Mouse (Mus musculus): ENCODE data around the gene Gm44790.

The Gm44790 gene

GRCm38 (mm10) chr6:86404100-86404861 is 22.2 kb upstream of the Gm44790 start, which contains the start of gene Tia1:
Gene Tia1 (plus strand): TSS chr6:86404219.
- peak; percentile 99 for DNase-seq (ENCODE audit: low read depth, low spot score)

- DNase-seq (ENCODE audit: low read depth, low spot score), result no peak
Measured at GRCm38 (mm10) chr6:86404996-86405395, 21.5 kb upstream of the Gm44790 start.

- peak; percentile 31 for DNase-seq (ENCODE audit: low read depth, low spot score)
Measured at GRCm38 (mm10) chr6:86406306-86406705, 20.2 kb upstream of the Gm44790 start.

DNA sequence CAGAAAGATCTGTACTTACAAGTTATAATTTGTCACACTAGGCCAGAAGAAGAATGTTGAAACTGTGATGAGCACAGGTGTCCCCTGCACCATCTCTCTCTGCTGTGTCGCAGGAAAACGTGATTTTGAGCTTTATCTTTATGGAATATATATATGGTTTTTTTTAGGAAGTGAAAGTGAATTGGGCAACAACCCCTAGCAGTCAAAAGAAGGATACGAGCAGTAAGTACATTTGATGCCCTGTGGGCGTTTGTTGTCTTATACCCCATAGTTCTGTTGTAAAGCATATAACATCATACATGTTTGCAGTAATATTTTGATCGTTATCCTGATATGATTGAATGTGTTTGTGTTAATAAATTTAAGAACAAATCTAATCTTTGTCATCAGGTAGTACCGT is 7.7 kb upstream of the Gm44790 start:
- DNase-seq (ENCODE audit: low read depth, low spot score), result no peak

GRCm38 (mm10) chr6:86419239-86419638 is 7.2 kb upstream of the Gm44790 start:
- no peak for DNase-seq (ENCODE audit: low read depth, low spot score)

DNA sequence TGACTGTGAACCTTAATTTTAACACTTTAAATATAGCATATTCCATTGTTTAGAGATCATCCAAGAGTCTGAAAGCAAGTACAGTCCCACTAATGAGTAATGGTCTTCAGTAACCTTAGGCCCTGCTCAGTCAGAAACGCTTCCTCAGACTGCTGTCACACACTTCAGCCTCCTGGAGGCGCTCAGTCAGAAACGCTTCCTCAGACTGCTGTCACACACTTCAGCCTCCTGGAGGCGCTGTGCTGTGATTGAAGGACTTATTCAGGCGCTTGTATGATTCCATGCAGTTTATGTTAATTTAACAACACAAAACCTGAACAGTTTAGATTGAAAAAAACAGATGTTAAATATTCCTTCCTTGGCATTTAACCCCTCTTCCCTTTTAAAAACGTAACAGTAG is 6.0 kb upstream of the Gm44790 start:
- DNase-seq (ENCODE audit: low read depth, low spot score), result no peak

DNA sequence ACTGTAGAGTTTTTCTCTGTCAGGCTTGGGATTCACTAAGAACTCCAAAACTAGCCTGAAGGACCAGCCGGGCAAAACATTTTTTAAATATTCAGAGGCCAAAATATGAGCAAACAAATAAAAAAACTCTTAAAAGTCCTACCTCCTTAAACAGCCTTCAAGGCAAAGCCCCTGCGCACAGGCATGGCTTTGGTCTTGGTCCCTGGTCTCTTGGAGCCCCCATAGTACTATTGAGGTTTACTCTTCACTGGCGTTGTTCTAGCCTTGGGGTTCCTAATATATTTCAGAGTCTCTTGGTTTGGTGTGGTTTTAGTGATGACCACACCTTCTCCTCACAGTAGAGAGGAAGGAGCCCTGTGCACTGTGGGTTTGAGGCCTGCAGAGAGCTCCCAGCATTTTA is 5.1 kb downstream of the Gm44790 start:
- no peak for DNase-seq (ENCODE audit: low read depth, low spot score)

- no peak for DNase-seq (ENCODE audit: low read depth, low spot score)
Measured at GRCm38 (mm10) chr6:86433696-86434095, 7.2 kb downstream of the Gm44790 start.

GRCm38 (mm10) chr6:86437711-86438110 is 11.3 kb downstream of the Gm44790 start:
- DNase-seq (ENCODE audit: low read depth, low spot score), result peak; percentile 70

DNA sequence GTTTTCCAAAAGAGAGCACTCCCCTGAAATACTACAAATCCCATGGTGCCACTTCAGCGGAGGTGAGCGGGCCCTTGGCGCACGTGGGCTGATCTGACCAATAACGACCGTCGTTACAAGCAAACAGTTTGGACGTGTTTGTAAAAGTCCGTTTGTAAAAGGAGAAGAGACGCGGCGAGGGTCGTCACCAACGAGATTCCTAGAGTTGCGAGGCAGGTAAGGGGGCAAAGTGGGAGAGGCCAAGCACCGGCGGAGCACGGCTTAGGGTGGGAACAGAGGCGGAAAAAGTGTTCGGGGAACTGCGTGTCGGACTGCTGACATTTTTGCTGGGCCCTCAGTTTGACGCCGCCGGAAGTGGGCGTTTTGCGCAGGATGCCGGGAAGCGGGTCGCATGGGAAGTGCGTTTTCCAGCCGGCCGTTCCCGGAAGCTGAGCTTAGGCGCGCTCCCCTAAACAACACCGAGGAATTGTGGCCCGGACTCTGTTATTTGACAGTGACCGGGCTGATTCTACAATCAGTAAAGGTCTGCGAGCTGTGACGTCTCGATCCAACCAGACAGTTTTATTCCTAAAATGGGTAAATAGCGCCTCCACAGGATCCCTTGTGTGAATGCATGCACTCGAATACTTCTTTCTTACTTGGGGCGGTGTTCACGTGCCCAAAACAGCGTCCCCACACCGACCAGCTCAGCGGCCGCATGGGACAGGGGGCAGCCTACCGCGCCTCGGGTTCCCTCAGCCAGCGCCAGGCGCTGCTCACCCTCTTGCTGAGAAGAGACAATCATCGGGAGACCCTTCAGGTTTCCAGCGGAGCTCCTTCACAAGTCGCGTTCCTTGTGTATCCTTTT is 12.0 kb downstream of the Gm44790 start, which contains the start of gene C87436:
Gene C87436 (plus strand): TSS at position 103 of the 847 bp plus-strand sequence.
- peak; percentile 99 for DNase-seq (ENCODE audit: low read depth, low spot score)

- no peak for DNase-seq (ENCODE audit: low read depth, low spot score)
Measured at GRCm38 (mm10) chr6:86439119-86439496, 12.7 kb downstream of the Gm44790 start.

- no peak for DNase-seq (ENCODE audit: low read depth, low spot score)
Measured at GRCm38 (mm10) chr6:86439531-86439930, 13.1 kb downstream of the Gm44790 start.

GRCm38 (mm10) chr6:86441571-86441970 is 15.1 kb downstream of the Gm44790 start:
- peak; percentile 28 for DNase-seq (ENCODE audit: low read depth, low spot score)

GRCm38 (mm10) chr6:86445551-86445950 is 19.1 kb downstream of the Gm44790 start:
- no peak for DNase-seq (ENCODE audit: low read depth, low spot score)

- DNase-seq (ENCODE audit: low read depth, low spot score), result no peak
Measured at GRCm38 (mm10) chr6:86446927-86447568, 20.6 kb downstream of the Gm44790 start.

- no peak for DNase-seq (ENCODE audit: low read depth, low spot score)
Measured at GRCm38 (mm10) chr6:86456727-86457126, 30.3 kb downstream of the Gm44790 start.

DNA sequence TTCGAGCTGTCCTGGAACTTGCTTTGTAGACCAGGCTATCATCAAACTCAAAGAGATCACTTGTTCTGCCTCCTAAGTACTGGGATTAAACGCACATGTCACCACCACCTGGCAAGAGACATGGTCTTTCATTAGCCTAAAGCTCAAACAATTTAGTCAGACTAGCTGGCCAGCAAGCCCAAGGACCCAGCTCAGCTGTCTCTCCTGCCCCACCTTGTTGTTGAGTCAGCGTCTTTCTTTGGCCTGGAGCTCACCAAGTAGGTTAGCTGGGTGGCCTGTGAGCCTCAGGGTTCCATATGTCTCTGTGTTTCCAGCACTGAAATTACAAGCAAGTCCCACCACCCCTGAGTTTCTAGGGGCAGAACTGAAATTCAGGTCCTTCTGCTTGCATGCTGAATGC is 36.6 kb downstream of the Gm44790 start:
- DNase-seq (ENCODE audit: low read depth, low spot score), result no peak

DNA sequence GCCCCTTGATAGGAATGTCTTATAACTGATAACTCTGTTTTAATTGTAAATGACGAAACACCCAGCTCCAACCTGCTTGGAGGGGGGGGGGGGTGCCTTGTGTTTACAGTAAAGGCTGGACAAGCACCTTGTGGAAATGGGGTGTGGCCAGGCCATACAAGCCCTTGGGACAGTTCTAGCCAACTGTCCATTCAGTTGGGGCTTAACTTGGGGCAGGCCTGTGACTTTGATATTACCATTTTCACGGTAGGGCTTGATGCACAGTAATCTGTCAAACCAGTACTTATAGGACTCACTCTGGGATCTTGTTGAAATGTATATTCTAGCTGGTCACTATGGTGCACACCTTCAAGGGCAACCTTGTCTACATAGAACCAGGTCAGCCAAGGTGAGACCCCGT is 44.9 kb downstream of the Gm44790 start:
- no peak for DNase-seq (ENCODE audit: low read depth, low spot score)

- no peak for DNase-seq (ENCODE audit: low read depth, low spot score)
Measured at GRCm38 (mm10) chr6:86471760-86472099, 45.3 kb downstream of the Gm44790 start.

- DNase-seq (ENCODE audit: low read depth, low spot score), result peak; percentile 99
Measured at GRCm38 (mm10) chr6:86472100-86472955, 45.9 kb downstream of the Gm44790 start.

- DNase-seq (ENCODE audit: low read depth, low spot score), result no peak
Measured at GRCm38 (mm10) chr6:86473077-86473476, 46.6 kb downstream of the Gm44790 start.

Measured in brain, adult 2 months (tissue).